Mouse (Mus musculus): ENCODE measurements at regions not wholly inside any gene's neighbourhood (a gene's known extent, or its start where the extent isn't known, plus 50 kb on each side); places are given as distances from the start of the nearest gene placed in this dataset.

DNA sequence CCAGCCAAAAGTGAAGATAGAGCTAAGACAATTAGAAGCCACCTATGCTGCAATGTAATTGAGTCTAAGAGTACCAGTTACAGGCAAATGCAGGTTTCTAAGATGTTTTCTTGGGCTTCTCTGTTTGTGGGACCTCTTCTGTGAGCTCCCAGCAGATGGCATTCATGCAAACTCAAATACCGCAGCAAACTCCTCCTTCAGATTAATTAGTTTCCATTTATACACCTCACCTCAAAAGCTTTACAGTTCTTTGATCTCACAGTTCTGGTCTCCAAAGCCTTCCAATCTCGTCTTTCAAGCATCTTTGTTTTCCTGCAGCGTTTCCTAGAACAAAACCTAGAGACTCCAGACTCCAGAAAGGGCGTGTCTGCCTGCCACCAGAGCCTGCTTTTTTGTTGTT, 340.6 kb upstream of the Myt1l start:
- DNase-seq (ENCODE audit: low read depth, low spot score), result no peak

DNA sequence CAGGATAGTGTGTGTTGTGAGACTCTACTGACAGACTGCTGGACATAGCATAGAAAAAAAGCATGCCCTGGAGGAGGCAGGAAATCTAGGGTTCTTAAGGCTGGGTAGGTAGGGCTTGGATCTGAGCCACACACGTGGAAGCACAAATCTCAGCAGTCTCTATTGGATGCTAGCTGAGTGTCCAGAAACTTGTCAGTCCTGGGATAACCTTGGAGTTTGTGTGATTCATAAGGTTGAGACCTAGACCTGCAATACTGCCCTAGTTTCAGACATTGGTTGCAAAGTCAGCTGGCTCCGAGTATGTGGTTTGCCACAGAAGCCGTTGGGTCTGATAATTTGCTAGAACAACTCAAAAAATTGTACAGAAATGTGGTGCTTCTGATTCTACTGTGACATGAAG, 335.8 kb upstream of the Myt1l start:
- DNase-seq (ENCODE audit: low read depth, low spot score), result no peak

DNA sequence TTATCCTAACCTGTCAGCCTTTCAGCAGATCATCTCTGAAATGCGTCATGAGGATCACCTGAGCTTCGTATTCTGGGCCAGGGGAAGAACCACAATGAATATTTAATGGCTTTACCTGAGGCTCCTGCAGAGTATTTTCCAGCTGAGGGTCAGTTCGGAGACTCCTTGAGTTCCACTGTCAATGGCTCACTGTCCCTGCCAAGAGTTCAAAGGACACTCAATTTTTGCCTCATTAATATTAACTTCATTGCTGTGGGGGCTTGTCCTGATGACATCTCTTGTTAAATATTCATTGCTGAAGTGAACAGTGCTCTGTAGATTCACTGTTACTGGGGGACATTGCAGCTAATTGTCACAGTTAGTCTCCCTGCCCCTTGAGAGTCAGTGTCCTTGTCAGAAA, 316.2 kb upstream of the Myt1l start:
- no peak for DNase-seq (ENCODE audit: low read depth, low spot score)

- no peak for DNase-seq (ENCODE audit: low read depth, low spot score)
These were observed 314.6 kb upstream of the Myt1l start for GRCm38 (mm10) chr12:29213625-29214024.

DNA sequence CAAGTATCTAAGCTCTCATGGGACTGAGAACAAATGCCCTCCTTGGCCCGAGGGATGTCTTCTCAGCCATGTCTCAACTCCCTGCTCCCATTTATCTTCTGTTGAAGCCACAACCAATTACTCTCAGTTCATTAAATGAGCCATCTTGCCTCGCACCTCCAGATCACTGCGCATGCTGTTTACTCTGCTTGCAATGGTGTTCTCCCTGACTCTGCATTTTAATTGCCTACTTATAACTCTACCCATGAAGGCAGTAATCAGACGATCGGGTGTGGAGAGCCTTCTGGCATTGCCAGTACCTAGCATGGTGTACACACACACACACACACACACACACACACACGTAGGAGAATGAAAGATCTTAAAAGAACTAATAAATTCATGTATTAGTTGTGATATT, 306.1 kb upstream of the Myt1l start:
- no peak for DNase-seq (ENCODE audit: low read depth, low spot score)

DNA sequence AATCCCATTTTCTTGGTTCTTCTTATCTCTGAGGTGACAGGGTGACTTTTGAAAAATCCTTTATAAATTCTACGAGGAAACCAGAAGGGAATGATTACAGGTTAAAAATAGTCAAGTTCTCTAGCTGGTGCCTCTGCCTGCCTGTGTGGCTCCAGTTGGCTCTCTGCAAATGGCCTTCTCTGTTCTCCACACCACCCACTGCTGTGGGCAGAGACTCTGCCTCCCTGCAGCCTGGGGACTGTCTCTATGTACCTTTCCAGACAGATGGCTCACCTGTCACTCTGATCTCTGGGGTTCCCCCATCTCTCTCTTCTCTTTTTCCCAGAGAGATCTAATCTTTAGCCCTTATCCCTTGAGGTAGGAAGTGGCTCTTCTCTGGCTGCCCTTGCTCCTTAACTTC, 302.2 kb upstream of the Myt1l start:
- no peak for DNase-seq (ENCODE audit: low read depth, low spot score)

DNA sequence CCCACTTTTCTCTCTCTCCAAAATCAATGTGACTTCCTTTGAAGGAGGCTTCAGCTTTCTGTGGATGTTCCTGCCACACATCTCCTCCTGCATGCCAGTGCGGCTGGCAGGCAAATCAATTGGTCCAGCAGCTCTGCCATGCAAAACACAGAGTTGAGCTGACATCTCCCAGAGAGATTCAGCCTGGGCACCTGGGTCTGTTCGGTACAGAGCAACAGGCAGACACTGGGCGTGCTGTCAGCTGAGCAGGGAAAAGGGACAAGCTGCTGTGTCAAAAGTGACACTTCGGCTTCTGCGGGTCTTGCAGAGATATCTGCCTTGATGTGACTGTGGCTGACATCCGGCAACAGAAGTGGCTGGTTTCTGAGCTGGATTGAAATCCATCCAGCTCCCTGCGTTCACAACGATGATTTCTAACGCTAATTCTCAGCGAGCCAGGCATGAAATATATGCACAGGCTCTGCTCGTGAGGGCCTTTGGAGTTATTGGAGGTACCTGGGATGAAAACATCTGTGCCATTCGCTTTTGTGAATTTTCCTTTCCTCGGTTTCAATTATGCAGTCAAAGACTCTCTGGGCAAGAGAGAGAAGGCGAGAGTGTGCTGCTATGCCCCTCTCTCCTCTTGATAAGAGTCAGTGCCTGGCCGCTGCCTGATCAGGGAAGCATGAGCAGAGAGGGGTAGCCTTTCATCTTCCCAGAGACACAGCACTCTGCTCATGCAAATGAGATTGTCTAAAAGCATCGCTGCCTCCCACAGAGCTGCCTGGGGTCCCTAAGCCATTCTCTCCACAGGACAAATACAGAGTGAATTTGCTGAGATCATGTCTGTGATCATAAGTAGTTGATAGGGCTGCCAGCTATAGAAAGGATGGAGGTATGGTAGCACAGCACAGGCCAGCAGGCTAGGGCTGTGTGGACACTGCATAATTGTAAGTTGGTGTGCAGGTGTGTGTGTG, 295.4 kb upstream of the Myt1l start:
- no peak for DNase-seq (ENCODE audit: low read depth, low spot score)

DNA sequence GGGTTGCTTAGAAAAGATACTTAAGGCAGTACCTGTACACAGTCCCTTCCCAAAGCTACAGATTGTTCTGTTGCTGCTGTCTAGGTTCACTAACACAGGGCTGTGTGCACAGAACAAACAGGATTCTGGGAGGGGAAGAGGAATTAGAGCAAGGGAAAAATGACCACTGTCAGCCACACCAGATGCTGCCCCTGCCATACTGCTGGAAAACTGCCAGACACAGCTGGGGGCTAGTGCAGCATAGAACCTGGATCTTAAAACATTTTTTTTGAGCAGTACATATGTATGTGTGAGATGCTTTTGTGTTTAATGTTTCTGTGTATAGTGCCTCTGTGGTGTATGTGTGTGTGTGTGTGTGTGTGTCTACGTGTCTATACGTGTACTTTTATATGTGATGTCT, 291.7 kb upstream of the Myt1l start:
- no peak for DNase-seq (ENCODE audit: low read depth, low spot score)

GRCm38 (mm10) chr12:29237516-29237915, 290.7 kb upstream of the Myt1l start:
- no peak for DNase-seq (ENCODE audit: low read depth, low spot score)

GRCm38 (mm10) chr12:29239482-29239881, 288.7 kb upstream of the Myt1l start:
- no peak for DNase-seq (ENCODE audit: low read depth, low spot score)

DNA sequence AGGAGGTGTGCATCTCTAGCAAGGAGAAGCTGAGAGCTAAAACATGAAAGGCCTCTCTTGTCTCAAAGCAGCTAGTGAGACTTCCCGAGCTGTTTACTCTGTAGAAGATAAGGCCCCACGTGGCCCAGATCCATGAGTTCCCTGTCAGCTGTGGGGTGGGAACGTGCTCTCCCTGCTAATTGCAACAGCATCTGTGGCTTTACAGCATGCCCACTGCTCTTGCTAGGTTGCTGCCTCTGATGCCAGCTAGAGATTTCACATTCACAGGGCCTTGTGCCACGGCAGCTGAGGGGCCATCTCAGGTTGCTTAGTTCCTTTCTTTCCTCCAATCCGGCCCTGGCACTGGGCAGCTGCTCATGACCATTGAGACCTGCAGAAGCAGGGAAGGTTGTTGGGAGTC, 288.2 kb upstream of the Myt1l start:
- DNase-seq (ENCODE audit: low read depth, low spot score), result no peak

- DNase-seq (ENCODE audit: low read depth, low spot score), result no peak
These were observed 285.1 kb upstream of the Myt1l start for GRCm38 (mm10) chr12:29243087-29243486.

DNA sequence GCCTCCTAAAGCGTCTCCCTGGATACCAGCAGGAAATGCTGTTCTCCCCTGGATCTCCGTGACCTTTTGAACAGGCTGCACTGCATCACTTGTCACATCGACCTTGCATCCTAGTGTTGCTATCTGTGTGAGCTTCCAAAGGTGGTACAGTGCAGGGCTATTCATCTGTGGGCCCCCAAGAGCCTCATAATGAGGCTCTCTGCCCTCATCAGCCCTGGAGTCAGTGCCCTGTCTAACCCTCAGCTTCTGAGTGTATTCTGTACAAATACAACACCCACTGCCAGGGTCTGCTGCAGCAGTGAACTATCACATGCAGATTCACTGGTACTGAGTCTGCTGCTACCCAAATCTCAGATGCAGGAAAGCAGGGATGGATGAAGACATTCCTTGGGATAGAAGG, 282.1 kb upstream of the Myt1l start:
- no peak for DNase-seq (ENCODE audit: low read depth, low spot score)

GRCm38 (mm10) chr12:29247356-29247755, 280.8 kb upstream of the Myt1l start:
- DNase-seq (ENCODE audit: low read depth, low spot score), result no peak

DNA sequence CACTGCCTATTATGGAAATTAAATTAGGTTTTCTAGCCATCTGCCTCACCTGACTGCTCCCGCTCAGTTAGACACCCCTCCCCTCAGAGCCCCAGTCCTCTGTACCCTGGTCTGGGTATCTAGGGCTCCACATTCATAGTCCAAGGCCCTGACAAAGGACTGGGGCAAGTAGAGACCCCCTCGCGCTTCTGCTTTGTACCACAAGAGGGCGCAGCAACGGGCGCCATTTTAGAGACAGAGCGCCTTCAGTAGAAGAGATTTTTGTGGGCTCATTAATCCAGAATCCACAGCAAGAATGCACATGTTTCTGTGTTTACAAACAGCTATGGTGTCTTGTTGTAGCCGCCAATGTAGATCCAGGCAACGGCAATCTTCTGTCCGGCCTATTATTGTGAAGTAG, 279.7 kb upstream of the Myt1l start:
- peak; percentile 34 for DNase-seq (ENCODE audit: low read depth, low spot score)

DNA sequence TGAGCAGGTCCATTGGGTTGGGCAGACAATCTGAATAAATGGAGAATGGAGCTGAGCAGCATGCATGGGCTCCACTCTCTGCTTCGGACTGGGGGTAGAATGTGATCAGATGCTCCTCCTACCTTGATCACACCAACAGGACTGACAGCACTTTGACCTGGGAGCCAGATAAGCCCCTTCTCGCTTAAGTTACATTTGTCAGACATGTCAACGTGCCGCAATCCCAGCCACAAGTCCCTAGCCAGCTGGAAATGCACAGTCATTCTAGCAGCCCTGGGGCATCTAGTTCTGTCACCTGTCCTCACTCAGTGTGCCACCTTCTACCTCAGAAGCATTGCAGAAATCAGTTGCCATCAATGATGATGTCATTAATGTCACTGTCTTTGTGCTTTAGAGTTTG, 272.1 kb upstream of the Myt1l start:
- no peak for DNase-seq (ENCODE audit: low read depth, low spot score)

- DNase-seq (ENCODE audit: low read depth, low spot score), result peak; percentile 18
These were observed 271.0 kb upstream of the Myt1l start for GRCm38 (mm10) chr12:29257011-29257734.

DNA sequence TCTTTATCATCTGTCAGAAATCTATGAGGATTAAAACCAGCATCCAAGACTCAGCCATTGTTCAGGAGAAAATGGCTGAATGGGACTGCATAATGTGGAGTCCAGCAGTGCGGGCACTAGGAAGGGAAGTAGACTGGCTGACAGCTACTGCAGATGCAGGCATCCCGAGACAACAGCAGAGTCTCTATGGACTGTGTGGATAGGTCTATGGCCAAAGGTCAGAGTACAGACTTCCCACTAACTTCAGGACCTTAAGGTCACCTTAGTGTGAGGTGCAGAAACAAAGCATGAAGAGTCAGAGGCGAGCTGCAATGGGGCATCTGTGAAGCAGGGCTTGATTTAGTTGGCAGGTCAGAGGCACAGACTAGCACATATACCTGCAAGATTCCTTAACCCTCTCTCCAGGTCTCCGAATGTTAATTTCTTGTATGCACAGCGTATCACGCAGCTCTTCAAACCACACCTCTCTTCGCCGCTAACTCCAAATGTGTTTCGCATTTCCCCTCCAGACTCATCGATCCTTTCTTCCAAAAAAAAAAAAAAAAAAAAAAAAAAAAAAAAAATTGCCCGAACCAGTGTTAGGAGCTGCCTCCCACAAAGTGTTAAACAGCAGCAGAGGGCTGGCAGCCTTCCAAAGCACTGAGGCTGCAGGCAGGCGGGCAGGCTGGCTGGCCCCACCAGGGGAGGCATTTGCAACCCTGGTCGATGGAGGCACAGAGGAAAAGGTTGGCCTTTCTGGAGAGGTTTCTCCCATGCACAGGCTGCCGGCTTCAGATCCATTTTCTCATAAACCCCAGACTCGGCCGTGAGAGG, 270.2 kb upstream of the Myt1l start:
- no peak for DNase-seq (ENCODE audit: low read depth, low spot score)

GRCm38 (mm10) chr12:29258548-29258874, 269.7 kb upstream of the Myt1l start:
- no peak for DNase-seq (ENCODE audit: low read depth, low spot score)

DNA sequence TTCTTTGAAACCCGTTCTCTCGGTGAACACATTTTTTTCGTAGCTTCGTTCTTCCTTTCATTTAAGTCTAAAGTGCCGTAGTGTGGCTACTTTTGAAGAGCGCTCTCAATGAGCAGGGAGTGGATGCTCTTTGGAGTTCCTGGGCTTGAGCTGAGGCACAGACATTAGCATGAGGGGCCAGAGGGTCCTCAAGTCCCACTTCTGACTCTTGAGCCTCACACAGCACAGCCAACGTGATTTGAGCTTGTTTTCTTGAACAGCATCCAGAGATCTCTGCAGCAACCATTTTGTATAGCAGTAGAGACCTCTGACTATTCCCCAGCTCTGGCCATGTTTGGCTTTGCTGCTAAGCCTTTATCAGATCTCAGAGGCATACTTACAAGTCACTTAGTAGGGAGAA, 269.2 kb upstream of the Myt1l start:
- no peak for DNase-seq (ENCODE audit: low read depth, low spot score)

DNA sequence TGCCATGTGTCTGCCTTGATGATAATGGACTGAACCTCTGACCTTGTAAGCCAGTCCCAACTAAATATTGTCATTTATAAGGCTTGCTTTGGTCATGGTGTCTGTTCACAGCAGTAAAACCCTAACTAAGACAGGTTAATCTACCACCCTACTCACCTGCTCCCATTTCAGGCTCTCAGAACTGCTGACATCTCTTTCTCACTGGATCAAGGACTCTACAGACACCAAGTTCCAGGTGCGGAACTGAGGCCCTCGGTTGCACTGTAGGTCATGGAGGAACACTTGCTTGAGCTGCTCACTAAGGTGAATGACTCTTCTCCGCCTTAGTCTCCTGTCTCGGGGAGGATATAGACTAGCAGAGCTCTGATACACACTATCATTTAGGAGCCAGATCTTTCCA, 254.0 kb upstream of the Myt1l start:
- no peak for DNase-seq (ENCODE audit: low read depth, low spot score)

- no peak for DNase-seq (ENCODE audit: low read depth, low spot score)
These were observed 252.5 kb upstream of the Myt1l start for GRCm38 (mm10) chr12:29275676-29276075.
